Mouse (Mus musculus) hindbrain, embryonic 10.5 days (tissue): ENCODE measurements around the gene Adgrg5. TPM values are rescaled to one million over a fixed set of nuclear protein-coding genes. Genes with fewer than 3 reads are reported as not detected.

Experiments
- DNase-seq: peaks from one replicate; pipeline ENCODE4 v3.0.0-alpha.2; 2017; ENCODE audit warnings: low spot score
- H3K27ac ChIP-seq: fragments of 300-500 bp; sonication (generic); 2 replicates; pipeline ENCODE4 v1.5.1; 2016; ENCODE audit warnings: mild to moderate bottlenecking, moderate library complexity
- H3K27me3 ChIP-seq: fragments of 300-500 bp; sonication (generic); 2 replicates; pipeline ENCODE4 v1.6.1; 2016; ENCODE audit warnings: mild to moderate bottlenecking; ENCODE audit not compliant: poor library complexity, insufficient read depth, severe bottlenecking
- H3K36me3 ChIP-seq: fragments of 300-500 bp; sonication (generic); 2 replicates; pipeline ENCODE4 v1.6.1; 2016; ENCODE audit warnings: mild to moderate bottlenecking, moderate library complexity
- H3K4me1 ChIP-seq: fragments of 300-500 bp; sonication (generic); replicated peaks from 2 replicates; pipeline ENCODE4 v1.6.1; 2016; ENCODE audit warnings: mild to moderate bottlenecking
- H3K4me3 ChIP-seq: fragments of 300-500 bp; sonication (generic); 2 replicates; pipeline ENCODE4 v1.5.1; 2016; ENCODE audit warnings: mild to moderate bottlenecking, moderate library complexity
- H3K9me3 ChIP-seq: fragments of 300-500 bp; sonication (generic); 2 replicates; pipeline ENCODE4 v1.6.1; 2016; ENCODE audit warnings: mild to moderate bottlenecking, moderate library complexity
- WGBS: fragments of 180-500 bp; shearing (Covaris S2); methylation state at CpG from one replicate; pipeline ENCODE4 v1.1.7; 2016; 5-methylcytosine and 5-hydroxymethylcytosine counted together
- polyA plus RNA-seq: library from polyadenylated mRNA; unstranded; fragments of >200 nt; fragmentation: Nextera tagmentation; extraction: Ambion mirVana; gene quantifications from 2 replicates; pipeline ENCODE4 v1.2.1, GENCODE M21; 2016

The Adgrg5 gene
- polyA plus RNA-seq, 1 experiment from 2014 or later, result 0.22 TPM

DNA sequence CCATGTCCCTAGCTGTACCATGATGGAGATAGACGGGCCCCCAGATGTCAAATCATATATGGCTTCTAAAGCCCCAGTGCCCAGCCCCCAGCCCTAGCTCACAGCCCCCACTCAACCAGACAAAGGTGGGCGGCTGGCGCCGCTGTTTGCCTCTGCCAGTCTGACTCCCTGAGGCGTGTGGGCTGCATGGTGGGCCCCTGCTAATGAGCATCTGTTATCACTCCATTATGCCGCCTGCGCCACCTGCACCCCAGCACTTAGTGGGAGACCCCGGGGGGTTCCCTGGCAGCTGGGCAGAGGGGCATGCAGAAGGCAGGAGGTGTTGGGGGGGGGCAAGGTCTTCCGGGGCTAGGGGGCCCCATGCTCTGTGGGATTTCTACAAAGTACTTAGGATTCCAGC, 54.6 kb downstream of the Adgrg5 start:
- H3K4me3 ChIP-seq, result no peak overlapping the region
- peaks cover 58% of the 10 kb centered on the region for H3K4me1 ChIP-seq
- WGBS, result 54% methylated on average over 9 of the region's 9 CpGs
- H3K36me3 ChIP-seq, result no peaks in the 10 kb centered on the region
- H3K27ac ChIP-seq, result peak overlapping the region; percentile 67
- H3K9me3 ChIP-seq, result no peaks in the 10 kb centered on the region
- DNase-seq, result no peak
- peaks cover 40% of the 10 kb centered on the region for H3K27me3 ChIP-seq

DNA sequence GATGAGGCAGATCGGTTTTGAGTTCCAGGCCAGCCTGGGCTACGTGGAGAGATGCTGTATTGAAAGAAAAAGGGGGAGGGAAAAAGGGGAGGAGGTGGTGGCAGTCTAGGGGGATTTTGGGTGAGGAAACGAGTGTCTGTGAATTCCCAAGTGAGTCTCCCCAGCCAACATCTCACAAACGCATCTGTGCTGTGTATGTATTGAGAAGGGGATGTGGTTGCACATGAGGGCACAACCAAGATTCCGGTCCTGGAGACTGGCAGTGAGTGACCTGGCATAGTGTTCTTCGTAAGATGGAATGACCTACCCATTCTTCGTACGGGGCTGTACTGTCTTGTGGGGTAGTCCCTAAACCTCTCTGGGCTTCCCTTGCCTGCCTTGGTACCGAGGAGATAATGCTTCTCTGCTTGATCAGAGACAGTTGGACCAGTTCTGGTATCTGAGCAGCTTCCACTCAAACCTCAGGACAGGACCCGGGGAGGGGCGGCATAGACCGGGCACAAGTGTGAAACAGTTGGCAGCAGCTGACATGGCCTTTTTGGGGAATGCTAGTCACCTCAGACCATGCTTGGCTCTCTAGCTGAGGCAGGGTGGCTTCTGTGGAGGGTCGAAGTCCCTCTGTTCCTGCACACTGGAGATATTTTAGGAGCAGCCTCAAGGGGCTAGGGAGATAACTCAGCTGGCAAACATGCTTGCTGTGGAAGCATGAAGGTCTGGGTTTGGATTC, 55.3 kb downstream of the Adgrg5 start:
- DNase-seq, result no peak
- peaks cover 40% of the 10 kb centered on the region for H3K27me3 ChIP-seq
- 78% methylated on average over 13 of the region's 13 CpGs for WGBS
- H3K4me1 ChIP-seq, result peaks cover 64% of the 10 kb centered on the region
- H3K9me3 ChIP-seq, result no peaks in the 10 kb centered on the region
- peak overlapping the region; percentile 67; the same call in 1 of the 2 replicates for H3K27ac ChIP-seq
- H3K4me3 ChIP-seq, result no peak overlapping the region
- no peaks in the 10 kb centered on the region for H3K36me3 ChIP-seq

DNA sequence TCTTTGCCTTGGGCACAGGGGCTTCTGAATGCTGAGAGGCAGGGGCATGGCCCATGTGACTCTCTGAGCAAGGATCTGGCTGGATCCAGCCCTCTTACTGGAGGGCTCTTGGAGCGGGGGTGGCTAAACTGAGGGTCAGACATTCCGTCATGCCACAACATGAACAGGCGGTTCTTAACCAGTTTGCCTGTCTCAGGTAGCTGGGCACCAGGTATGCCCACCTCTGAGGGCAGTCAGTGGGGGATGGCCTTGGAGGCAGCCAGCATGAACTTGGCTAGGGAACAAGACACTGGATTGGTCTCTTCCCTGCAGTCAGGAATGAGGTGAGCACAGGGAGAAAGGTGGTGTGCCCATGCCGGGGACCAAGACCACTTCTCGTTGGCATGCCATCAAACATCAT, 56.7 kb downstream of the Adgrg5 start:
- no peaks in the 10 kb centered on the region for H3K36me3 ChIP-seq
- WGBS, result 88% methylated on average over 5 of the region's 5 CpGs
- peak overlapping the region; percentile 2; the same call in 1 of the 2 replicates for H3K27ac ChIP-seq
- no peaks in the 10 kb centered on the region for H3K9me3 ChIP-seq
- DNase-seq, result no peak
- H3K4me1 ChIP-seq, result peaks cover 78% of the 10 kb centered on the region
- H3K27me3 ChIP-seq, result peaks cover 40% of the 10 kb centered on the region
- H3K4me3 ChIP-seq, result no peak overlapping the region

DNA sequence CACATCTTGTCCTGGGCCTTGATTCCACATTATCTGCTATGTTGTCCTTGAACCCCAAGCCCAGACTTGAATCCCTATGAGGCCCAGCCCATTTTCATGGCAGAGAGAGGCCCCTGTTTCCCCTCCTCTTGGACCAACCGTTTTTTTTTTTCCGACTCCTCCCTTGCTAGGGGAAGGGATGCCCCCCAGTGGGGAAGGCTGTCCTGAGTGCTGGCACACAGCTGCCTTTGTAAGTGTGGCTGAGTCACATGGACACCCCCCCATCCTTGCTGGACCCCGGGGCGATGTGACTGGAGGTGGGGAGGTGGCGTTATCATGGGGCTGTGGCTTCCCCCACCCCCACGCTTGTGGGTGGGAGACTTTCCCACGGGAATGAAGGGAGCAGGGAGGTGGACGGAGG, 57.5 kb downstream of the Adgrg5 start:
- 66% methylated on average over 8 of the region's 8 CpGs for WGBS
- peaks cover 86% of the 10 kb centered on the region for H3K4me1 ChIP-seq
- H3K9me3 ChIP-seq, result no peaks in the 10 kb centered on the region
- peak overlapping the region; percentile 64 for H3K27ac ChIP-seq
- no peak for DNase-seq
- no peaks in the 10 kb centered on the region for H3K36me3 ChIP-seq
- H3K27me3 ChIP-seq, result peaks cover 45% of the 10 kb centered on the region
- H3K4me3 ChIP-seq, result no peak overlapping the region

DNA sequence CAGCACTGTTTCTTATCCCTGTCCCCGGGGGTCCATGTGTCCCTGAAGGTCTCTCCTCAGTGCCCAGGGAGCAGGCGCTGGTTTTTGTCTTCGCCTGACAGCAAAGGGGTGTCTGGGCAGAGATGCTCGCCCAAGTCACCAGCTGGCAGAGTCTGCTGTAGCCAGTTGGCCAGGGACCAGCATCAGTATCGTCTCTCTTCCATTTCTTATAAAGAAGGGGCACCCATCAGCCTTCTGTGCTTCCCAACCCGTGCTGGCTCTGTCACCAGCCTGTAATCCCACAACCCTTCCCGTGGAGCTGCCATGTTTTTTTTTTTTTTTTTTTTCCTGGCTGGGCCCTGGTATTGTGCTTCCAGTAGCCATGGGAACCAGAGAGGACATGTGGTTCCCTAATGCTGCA, 58.4 kb downstream of the Adgrg5 start:
- H3K27me3 ChIP-seq, result peaks cover 39% of the 10 kb centered on the region
- no peaks in the 10 kb centered on the region for H3K9me3 ChIP-seq
- no peak overlapping the region for H3K4me3 ChIP-seq
- peaks cover 89% of the 10 kb centered on the region for H3K4me1 ChIP-seq
- no peaks in the 10 kb centered on the region for H3K36me3 ChIP-seq
- 67% methylated on average over 7 of the region's 7 CpGs for WGBS
- DNase-seq, result no peak
- peak overlapping the region; percentile 64; the same call in 1 of the 2 replicates for H3K27ac ChIP-seq

DNA sequence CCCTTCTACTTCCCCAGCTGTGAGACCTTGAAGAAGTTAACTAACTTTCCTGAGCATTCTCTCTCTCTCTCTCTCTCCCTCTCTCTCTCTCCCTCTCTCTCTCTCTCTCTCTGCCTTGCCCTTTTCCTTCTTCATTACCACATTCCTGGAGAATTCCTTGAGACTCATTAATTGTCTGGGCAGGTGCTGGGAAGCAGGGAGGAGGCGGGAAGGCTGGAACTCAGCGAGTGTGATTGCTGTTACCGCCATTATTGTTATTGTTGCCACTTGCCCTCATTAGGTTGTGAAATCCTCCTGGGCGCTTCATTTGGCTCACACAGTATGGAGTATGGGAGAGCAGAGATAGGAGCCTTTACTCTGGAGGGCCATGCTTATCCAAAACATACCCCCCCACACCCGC, 59.7 kb downstream of the Adgrg5 start:
- H3K27ac ChIP-seq, result peak overlapping the region; percentile 79
- WGBS, result 23% methylated on average over 5 of the region's 5 CpGs
- H3K4me3 ChIP-seq, result no peak overlapping the region
- H3K4me1 ChIP-seq, result peaks cover 85% of the 10 kb centered on the region
- no peaks in the 10 kb centered on the region for H3K9me3 ChIP-seq
- no peaks in the 10 kb centered on the region for H3K36me3 ChIP-seq
- no peak for DNase-seq
- peaks cover 27% of the 10 kb centered on the region for H3K27me3 ChIP-seq

DNA sequence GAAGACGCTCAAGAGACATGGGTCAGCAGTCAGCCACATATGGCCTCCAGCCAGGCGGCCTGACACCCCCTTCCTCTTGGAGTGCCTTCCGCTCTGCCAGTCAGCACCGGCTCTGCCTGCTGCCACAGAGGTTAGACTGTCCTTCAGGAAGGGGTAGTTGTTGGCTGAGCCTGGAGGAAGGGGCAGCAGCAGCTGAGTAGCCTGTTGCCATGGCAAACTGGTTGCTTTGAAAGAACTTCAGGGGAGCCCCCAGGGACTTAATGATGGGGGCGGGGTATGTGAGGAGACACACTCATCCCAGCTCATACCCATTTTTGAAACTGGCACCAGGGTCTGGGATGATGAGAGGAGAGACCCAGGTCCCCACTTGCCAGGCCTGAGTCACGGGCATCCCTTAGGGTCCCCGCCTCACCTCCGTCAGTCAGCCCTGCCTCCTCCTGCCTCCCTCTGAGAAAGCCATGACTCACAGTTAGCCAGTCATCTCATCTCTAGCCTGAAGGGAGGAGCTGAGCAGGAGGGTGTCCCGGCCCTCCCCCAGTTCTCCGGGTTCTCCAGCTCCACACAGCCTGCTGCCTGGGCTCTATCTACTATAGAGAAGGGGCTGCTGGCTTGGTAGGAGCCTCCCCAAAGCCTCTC, 60.5 kb downstream of the Adgrg5 start:
- WGBS, result 13% methylated on average over 10 of the region's 10 CpGs
- peak; percentile 45 for DNase-seq
- peaks cover 19% of the 10 kb centered on the region for H3K27me3 ChIP-seq
- H3K9me3 ChIP-seq, result no peaks in the 10 kb centered on the region
- H3K4me1 ChIP-seq, result peaks cover 80% of the 10 kb centered on the region
- peak overlapping the region; percentile 14 for H3K4me3 ChIP-seq
- no peaks in the 10 kb centered on the region for H3K36me3 ChIP-seq
- H3K27ac ChIP-seq, result peak overlapping the region; percentile 79

DNA sequence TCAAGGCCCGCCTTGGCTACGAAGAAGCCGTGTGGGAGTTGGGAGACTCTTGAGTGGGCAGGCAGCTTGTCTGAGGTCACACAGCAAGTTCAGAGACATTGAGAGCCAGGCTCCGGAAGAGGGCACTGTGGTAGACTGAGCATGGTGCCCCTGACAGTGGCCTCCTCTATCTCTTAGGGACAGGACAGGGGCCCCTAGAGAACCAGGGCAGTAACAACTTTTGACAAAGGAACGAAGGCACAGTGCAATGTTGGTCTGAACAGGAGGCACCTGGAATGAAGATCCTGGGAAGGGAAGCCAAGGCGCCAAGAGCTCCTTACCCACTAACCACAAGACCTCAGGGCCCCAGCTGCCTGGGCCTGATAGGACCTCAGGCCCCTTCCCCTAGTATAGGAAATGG, 61.5 kb downstream of the Adgrg5 start:
- peak overlapping the region; percentile 22; the same call in 1 of the 2 replicates for H3K4me3 ChIP-seq
- H3K9me3 ChIP-seq, result no peaks in the 10 kb centered on the region
- peak overlapping the region; percentile 79 for H3K27ac ChIP-seq
- WGBS, result 91% methylated on average over 6 of the region's 6 CpGs
- H3K27me3 ChIP-seq, result peaks cover 9% of the 10 kb centered on the region
- DNase-seq, result no peak
- H3K36me3 ChIP-seq, result no peaks in the 10 kb centered on the region
- H3K4me1 ChIP-seq, result peaks cover 77% of the 10 kb centered on the region

DNA sequence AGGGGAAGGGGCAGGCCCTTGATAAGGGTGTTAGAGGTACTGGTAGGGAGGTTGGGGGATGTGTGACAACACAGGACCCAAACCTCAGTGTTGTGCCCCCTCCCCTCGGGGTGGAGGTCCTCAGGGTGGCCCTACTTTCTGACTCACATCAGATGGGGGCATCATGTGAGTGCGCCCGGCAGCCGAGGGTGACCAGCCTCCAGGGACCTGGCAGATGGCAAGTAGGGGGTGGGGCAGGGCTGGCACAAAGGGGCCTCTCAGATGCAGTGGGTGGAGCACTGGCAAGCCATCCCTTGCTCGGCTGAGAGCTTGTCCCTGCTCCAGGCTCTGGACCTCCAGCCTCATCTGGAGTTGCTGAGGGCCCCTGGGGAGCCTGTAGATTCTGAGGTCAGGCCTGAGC, 63.2 kb downstream of the Adgrg5 start:
- peaks cover 78% of the 10 kb centered on the region for H3K4me1 ChIP-seq
- no peak for DNase-seq
- H3K27me3 ChIP-seq, result peaks cover 8% of the 10 kb centered on the region
- H3K36me3 ChIP-seq, result no peaks in the 10 kb centered on the region
- no peak overlapping the region; the same call in 1 of the 2 replicates for H3K4me3 ChIP-seq
- no peaks in the 10 kb centered on the region for H3K9me3 ChIP-seq
- H3K27ac ChIP-seq, result peak overlapping the region; percentile 76
- 50% methylated on average over 5 of the region's 5 CpGs for WGBS

DNA sequence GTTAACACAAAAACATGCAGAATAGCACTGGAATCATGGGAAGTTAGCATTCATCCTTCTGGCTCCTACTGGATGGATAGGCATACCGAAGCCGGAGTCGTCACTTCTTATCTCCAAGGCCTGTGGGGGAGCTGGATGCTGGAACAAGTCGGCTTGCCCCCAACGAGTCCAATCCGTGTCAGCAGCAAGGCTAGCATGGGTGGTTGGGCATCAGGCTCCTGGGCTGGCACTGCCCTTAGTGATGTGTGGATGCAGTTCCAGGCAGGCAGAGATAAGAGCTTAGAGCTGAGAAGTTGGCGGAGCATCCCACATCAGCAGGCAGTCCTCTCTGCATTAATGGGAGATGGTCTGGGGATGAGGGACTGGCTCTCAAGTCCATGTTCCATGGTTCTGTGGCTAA, 64.1 kb downstream of the Adgrg5 start:
- Histone ChIP-seq H3K36me3 (no peaks in the 10 kb centered on the region), H3K4me1 (peaks cover 78% of the 10 kb centered on the region), H3K27ac (0 out of 2 replicates have a peak overlapping the region, but pooled peaks have one; percentile 43), H3K4me3 (no peak overlapping the region), H3K27me3 (peaks cover 8% of the 10 kb centered on the region), H3K9me3 (no peaks in the 10 kb centered on the region)
- no peak for DNase-seq
- WGBS, result 87% methylated on average over 7 of the region's 7 CpGs

DNA sequence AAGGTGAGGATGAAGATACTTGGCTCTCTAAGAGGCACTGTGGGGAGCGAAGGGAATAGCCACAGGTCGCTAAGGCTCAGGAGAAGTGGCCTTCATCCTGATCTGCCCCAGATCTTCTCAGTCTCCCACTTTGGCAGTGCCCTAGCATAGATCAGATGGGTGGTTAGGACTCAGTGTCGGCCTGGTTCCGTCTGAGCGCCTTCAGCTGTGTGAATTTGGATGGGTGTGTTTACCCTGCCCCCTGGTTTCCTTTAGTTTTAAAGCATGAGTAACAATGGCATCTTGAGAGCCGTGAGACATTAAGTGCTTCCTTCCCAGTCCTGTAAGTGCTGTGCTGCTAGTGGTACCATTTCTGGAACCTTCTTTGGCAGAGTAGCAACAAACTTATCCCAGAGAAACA, 65.1 kb downstream of the Adgrg5 start:
- Histone ChIP-seq H3K27ac (no peak overlapping the region), H3K4me1 (peaks cover 78% of the 10 kb centered on the region), H3K36me3 (no peaks in the 10 kb centered on the region), H3K9me3 (no peaks in the 10 kb centered on the region), H3K27me3 (peaks cover 8% of the 10 kb centered on the region), H3K4me3 (no peak overlapping the region)
- 80% methylated on average over 6 of the region's 6 CpGs for WGBS
- DNase-seq, result no peak

DNA sequence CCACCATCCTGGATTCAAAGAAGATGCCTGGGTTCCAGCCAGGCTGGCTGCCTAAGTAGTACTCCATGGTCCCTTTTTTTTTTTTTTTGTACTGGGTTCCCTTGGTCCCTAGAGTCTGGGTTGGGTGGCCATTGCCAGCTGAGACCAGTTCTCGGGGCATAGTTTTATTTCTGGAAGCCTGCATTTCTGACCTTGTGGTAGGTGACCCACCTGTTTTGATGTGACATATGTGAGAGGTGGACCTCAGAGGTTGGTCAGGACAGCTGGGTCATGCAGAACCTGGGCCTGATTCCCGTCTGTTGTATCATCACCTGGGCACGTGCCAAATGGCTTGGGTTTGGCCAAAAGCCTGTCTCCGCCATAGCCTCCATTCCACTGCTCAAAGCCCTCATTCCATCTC, 66.2 kb downstream of the Adgrg5 start:
- Histone ChIP-seq H3K36me3 (no peaks in the 10 kb centered on the region), H3K4me3 (no peak overlapping the region), H3K9me3 (no peaks in the 10 kb centered on the region), H3K27ac (no peak overlapping the region), H3K27me3 (peaks cover 8% of the 10 kb centered on the region), H3K4me1 (peaks cover 78% of the 10 kb centered on the region)
- 92% methylated on average over 4 of the region's 4 CpGs for WGBS
- no peak for DNase-seq
